Mouse (Mus musculus) layer of hippocampus, postnatal 25 days (tissue): ENCODE data around the gene Nrxn1. TPM values are rescaled to one million over a fixed set of nuclear protein-coding genes. Genes with fewer than 3 reads are reported as not detected.

Experiments used
- DNase-seq, 2 experiments: peaks; one replicate each; pipeline ENCODE4 v3.0.0; 2022; ENCODE audit warnings: mixed read lengths in 2 of 2, low spot score in 1 of 2; ENCODE audit errors: extremely low spot score in 1 of 2
- microRNA-seq, 2 experiments: library from miRNA; unstranded; fragments of <30 nt; microRNA quantifications; one replicate each; pipeline ENCODE4 v1.2.0; 2021
- total RNA-seq, 2 experiments: library from RNA; stranded (reverse); gene quantifications; 2 replicates each; pipeline ENCODE4 v1.2.3; 2021

Nrxn1 gene
- total RNA-seq, 2 experiments from 2014 or later, result 389 to 440 TPM

GRCm38 (mm10) chr17:90007438-90008109, 1085.3 kb downstream of the Nrxn1 start:
- DNase-seq, result peak; percentile 9 to 14

GRCm38 (mm10) chr17:89990651-89991050, 1102.2 kb downstream of the Nrxn1 start:
- DNase-seq, result no peak

Small RNAs within 50 kb of the gene (microRNA-seq; reads per million reads assigned to microRNA genes)
- gene Gm24510 (0 reads per million in 2 experiments), gene Gm27475 (0 reads per million in 2 experiments), gene Gm47307 (0.18 to 0.20 reads per million in 2 experiments)
